In genomic region chr8:114207026-114207425, GRCm38 (mm10) we compare ENCODE assay signal across 12 mouse cellular contexts. TPM values are rescaled to one million over a fixed set of nuclear protein-coding genes. Genes with fewer than 3 reads are reported as not detected.
DNase-seq lines count a peak whose midpoint lies in the region; ATAC-seq and TF ChIP-seq lines count a peak whose summit lies in the region.
"Had no signal": no experiment of that assay in that cellular context is flagged by ENCODE, and none has a peak within 500 bp of the region (broad histone marks: within the 10 kb centered on the region; RNA-seq: fewer than 3 reads in every experiment).

No protein-coding gene starts in this region.

- 37% methylated on average over 4 of the region's 4 CpGs for WGBS in embryonic facial prominence, embryonic 12.5 days
- 60% methylated on average over 4 of the region's 4 CpGs for WGBS in hindbrain, embryonic 13.5 days
- 31% methylated on average over 4 of the region's 4 CpGs for WGBS in midbrain, postnatal 0 days

- H3K4me1 ChIP-seq in embryonic facial prominence, embryonic 12.5 days = peaks cover 16% of the 10 kb centered on the region
- H3K4me1 ChIP-seq in hindbrain, embryonic 13.5 days (replicated peaks) = peaks cover 35% of the 10 kb centered on the region
- H3K4me1 ChIP-seq in midbrain, postnatal 0 days (ENCODE audit: insufficient read depth, low read length) = 0 out of 2 replicates have a peak, but pooled peaks cover 7% of the 10 kb centered on the region

- peaks cover 6% of the 10 kb centered on the region for H3K9me3 ChIP-seq in embryonic facial prominence, embryonic 12.5 days
- H3K9me3 ChIP-seq in hindbrain, embryonic 13.5 days = peaks cover 7% of the 10 kb centered on the region; the same call in 1 of the 2 replicates
- H3K9me3 ChIP-seq in midbrain, postnatal 0 days (ENCODE audit: low read length) = no peaks in the 10 kb centered on the region

- H3K27me3 ChIP-seq in embryonic facial prominence, embryonic 12.5 days = peaks cover 12% of the 10 kb centered on the region; the same call in 1 of the 2 replicates
- no peaks in the 10 kb centered on the region for H3K27me3 ChIP-seq in hindbrain, embryonic 13.5 days
- 0 out of 2 replicates have a peak, but pooled peaks cover 3% of the 10 kb centered on the region for H3K27me3 ChIP-seq in midbrain, postnatal 0 days (ENCODE audit: insufficient read depth, low read length)

- ATAC-seq in cerebellum, adult (ENCODE audit: insufficient number of reproducible peaks, low FRiP score, low TSS enrichment) = no peak
- no peak for ATAC-seq in embryonic facial prominence, embryonic 12.5 days (ENCODE audit: insufficient number of reproducible peaks, insufficient read depth, low FRiP score, low TSS enrichment)
- ATAC-seq in hindbrain, embryonic 13.5 days (ENCODE audit: low FRiP score) = no peak
- no peak for ATAC-seq in midbrain, postnatal 0 days (ENCODE audit: low FRiP score)
- ATAC-seq in erythroid progenitor cell, adult 5-6 weeks (replicated peaks; ENCODE audit: low FRiP score, poor library complexity, severe bottlenecking) = no peak

- H3K4me2 ChIP-seq in embryonic facial prominence, embryonic 12.5 days (replicated peaks) = peak overlapping the region; percentile 91
- H3K4me2 ChIP-seq in hindbrain, embryonic 13.5 days = peak overlapping the region; percentile 73
- H3K4me2 ChIP-seq in midbrain, postnatal 0 days (ENCODE audit: low read depth, low read length, poor library complexity, severe bottlenecking) = peak overlapping the region; percentile 78

- no peak for TF ChIP-seq CTCF in midbrain, postnatal 0 days (IDR thresholded peaks at IDR 0.05)

- H3K9ac ChIP-seq in embryonic facial prominence, embryonic 12.5 days = no peak overlapping the region
- peak overlapping the region; percentile 83 for H3K9ac ChIP-seq in hindbrain, embryonic 13.5 days
- peak overlapping the region; percentile 79 for H3K9ac ChIP-seq in midbrain, postnatal 0 days (replicated peaks; ENCODE audit: low read length, poor library complexity, severe bottlenecking)

- H3K36me3 ChIP-seq in embryonic facial prominence, embryonic 12.5 days = no peaks in the 10 kb centered on the region
- peaks cover 4% of the 10 kb centered on the region for H3K36me3 ChIP-seq in hindbrain, embryonic 13.5 days
- 0 out of 2 replicates have a peak, but pooled peaks cover 3% of the 10 kb centered on the region for H3K36me3 ChIP-seq in midbrain, postnatal 0 days (ENCODE audit: insufficient read depth, low read length)

- peak overlapping the region; percentile 52; the same call in 1 of the 2 replicates for H3K4me3 ChIP-seq in embryonic facial prominence, embryonic 12.5 days
- peak overlapping the region; percentile 69 for H3K4me3 ChIP-seq in hindbrain, embryonic 13.5 days
- H3K4me3 ChIP-seq in midbrain, postnatal 0 days (ENCODE audit: low read depth, low read length) = peak overlapping the region; percentile 73

- peak; percentile 59 for DNase-seq in cerebellum, adult 11 months
- peak; percentile 22 for DNase-seq in midbrain, postnatal 0 days (ENCODE audit: low spot score)
- DNase-seq in lung, postnatal 14 days = no peak
- DNase-seq in adrenal gland, postnatal 25 days = no peak
- DNase-seq: gastrocnemius, postnatal 10 days; kidney, postnatal 14 days had no signal

- H3K27ac ChIP-seq in embryonic facial prominence, embryonic 12.5 days = no peak overlapping the region
- peak overlapping the region; percentile 56 for H3K27ac ChIP-seq in hindbrain, embryonic 13.5 days
- 0 out of 2 replicates have a peak overlapping the region, but pooled peaks have one; percentile 38 for H3K27ac ChIP-seq in midbrain, postnatal 0 days (ENCODE audit: low read depth, low read length)

RNA-seq across cellular contexts. Expression of gene Vat1l, which starts 1.6 kb away (rescaled TPM):
- 5.9 and 7.5 TPM in 2 replicates for polyA plus RNA-seq in embryonic facial prominence, embryonic 12.5 days (2016; fragmentation: Nextera tagmentation; extraction: Ambion mirVana)
- 31.4 and 38.1 TPM in 2 replicates for polyA plus RNA-seq in hindbrain, embryonic 13.5 days (2015; fragmentation: Nextera tagmentation; extraction: Ambion mirVana)
- 188 and 196 TPM in 2 replicates for total RNA-seq in midbrain, postnatal 0 days (2014; rRNA removed)
- polyA plus RNA-seq in midbrain, postnatal 0 days (2015; fragmentation: Nextera tagmentation; extraction: Ambion mirVana) = 60.9 and 61.7 TPM in 2 replicates
- total RNA-seq in adrenal gland, postnatal 25 days (2021) = 11.5 and 17.5 TPM in 2 replicates
- total RNA-seq in erythroid progenitor cell, adult 5-6 weeks (2015; ENCODE audit: low replicate concordance) = not detected in 2 replicates
- total RNA-seq in erythroid progenitor cell, adult 5-6 weeks (2017; ENCODE audit: low replicate concordance) = not detected in 2 replicates
- total RNA-seq: liver, adult 2 months; megakaryocyte-erythroid progenitor cell, adult 5-6 weeks had no signal
- polyA plus RNA-seq: liver, adult 2 months had no signal

Comparison
In these comparisons a context has a peak if more than half of its experiments do, and no peak if none do; other contexts are left out.
1. DNase-seq: peak in cerebellum, adult 11 months (single experiment) and midbrain, postnatal 0 days (single experiment); none in lung, postnatal 14 days (single experiment) and adrenal gland, postnatal 25 days (single experiment).
2. RNA of gene Vat1l, which starts 1.6 kb away (total RNA-seq): 188 to 196 TPM in midbrain, postnatal 0 days and 11.5 to 17.5 TPM in adrenal gland, postnatal 25 days; not detected in erythroid progenitor cell, adult 5-6 weeks; every median in the first group is over 10 times any median in the second.
3. Peak in every context shown above with its lines, with median percentiles within 50 percentile points of each other: H3K4me2 ChIP-seq and H3K4me3 ChIP-seq.